Mouse (Mus musculus): ENCODE results near the gene Defb29. TPM values are rescaled to one million over a fixed set of nuclear protein-coding genes. Genes with fewer than 3 reads are reported as not detected.

The Defb29 gene
- total RNA-seq, 4 experiments from 2014 or later = not detected

DNA sequence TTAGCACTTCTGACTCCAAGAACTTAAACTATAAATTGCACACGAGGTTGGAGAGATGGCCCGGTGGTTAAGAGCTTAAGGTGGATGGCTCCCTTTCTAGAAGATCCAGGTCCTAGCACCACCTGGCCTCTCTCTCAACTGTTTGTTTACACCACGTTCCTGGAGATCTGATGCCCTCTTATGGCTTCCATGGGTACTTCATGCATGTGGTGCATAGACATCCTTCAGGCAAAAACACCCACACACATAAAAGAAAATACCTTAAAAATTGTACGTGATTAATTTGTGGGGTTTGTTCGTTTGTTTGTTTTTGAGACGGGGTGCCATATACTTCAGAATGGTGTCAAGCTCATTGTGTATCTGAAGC lies 39.1 kb downstream of the Defb29 start:
- DNase-seq (ENCODE audit: low spot score) = no peak

DNA sequence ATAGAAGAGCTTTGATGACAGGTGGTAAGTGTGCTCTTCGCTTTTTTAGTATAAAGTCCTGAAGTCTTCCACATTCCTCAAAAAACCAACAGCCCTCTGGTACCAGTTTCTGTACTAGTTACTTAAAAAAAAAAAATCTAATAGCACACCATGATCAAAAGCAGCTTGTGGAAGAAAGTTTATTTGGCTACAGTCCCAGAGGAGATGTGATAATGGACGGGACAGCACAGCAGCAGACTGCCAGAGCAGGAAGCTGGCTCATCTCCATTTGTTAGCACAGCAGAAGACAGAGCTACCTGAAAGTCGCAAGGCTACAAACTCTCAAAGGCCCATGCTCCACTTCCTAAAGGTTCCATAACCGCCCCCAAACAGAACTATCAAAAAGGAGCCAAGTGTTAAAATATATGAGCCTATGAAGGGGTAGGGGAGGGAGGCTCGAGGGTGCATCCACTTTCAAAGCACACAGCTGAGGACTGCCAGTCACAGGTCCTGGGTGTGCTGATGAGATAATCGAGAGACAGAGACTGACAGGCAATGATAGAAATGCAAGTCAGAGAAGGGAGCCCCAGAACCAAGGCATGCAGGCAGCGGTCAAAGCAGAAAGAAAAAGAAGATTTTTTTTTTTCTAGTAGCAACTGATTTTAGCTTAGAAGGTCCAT lies 39.6 kb downstream of the Defb29 start:
- no peak for DNase-seq (ENCODE audit: low spot score)

DNA sequence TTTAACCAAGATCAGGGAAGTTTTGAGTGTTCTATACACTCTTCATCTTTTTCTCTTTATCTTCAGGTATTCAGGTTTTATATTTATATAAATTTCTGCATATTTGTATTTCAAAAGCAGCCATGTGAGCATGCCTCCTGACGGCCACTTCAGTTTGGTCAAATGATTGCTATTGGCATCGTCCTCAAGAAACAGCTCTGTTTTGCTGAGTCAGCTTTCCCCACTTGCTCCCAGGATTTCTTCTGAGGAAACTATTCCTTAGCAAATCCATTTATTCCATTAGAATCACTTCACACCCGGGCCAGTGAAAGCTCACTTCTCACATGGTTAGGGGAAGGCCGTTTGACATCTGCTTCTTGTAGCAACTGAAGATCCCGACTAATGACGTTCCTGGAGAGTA lies 41.9 kb downstream of the Defb29 start:
- no peak for DNase-seq (ENCODE audit: low spot score)

DNA sequence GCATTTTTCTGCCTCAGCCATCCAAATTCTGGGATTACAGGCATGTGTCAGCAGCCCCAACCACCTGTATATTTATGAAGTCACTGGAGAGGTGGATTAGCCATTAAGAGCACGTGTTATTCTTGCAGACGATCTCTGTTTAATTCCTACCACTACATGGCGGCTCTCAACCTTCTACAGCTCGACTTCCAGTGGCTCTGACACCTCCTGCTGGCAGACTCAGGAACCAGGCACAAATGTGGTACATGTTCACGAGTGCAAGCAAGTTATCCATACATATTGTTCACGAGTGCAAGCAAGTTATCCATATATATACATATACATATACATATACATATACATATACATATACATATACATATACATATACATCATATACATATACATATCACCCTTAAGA lies 46.7 kb downstream of the Defb29 start:
- no peak for DNase-seq (ENCODE audit: low spot score)

DNA sequence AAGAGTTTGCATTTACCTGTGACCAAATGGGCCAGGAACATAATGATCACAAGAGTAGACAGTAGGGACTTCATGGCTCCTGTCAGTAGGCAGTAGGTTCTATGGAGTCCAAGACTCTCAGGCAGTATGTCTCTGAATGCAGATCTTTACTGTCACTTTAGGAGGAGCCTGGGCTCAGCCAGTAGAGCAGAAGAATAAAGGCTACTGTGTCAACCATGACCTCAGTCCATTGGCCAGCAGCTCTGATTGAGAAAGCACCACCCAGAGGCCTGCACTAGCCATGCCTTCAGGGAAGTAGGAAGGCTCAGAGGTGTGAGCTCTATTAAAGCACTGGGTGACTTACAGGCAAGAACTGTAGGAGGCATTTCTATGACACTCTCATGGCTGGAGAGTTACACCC lies 49.9 kb downstream of the Defb29 start, which contains the start of gene Defb22:
Gene Defb22 (minus strand): TSS at position 101 of the 400 bp plus-strand sequence.
- no peak for DNase-seq (ENCODE audit: low spot score)

Other genes starting within 250 kb of the Defb29 start
- gene Tbc1d20, start 246.3 kb downstream of the Defb29 start, total RNA-seq (2022) = 10 to 100 TPM; 37.1 to 41.9 (median 37.5) TPM
- 10 to 100 TPM; 36.1 to 51.7 (median 47.6) TPM for gene Rbck1, start 207.4 kb downstream of the Defb29 start, total RNA-seq (2022)
- 1 to 10 TPM; 3.3 to 4.2 (median 4.1) TPM for gene Trib3, start 196.1 kb downstream of the Defb29 start, total RNA-seq (2022)
- not detected for gene Nrsn2, start 163.5 kb downstream of the Defb29 start, total RNA-seq (2022)
- gene Sox12, start 142.0 kb downstream of the Defb29 start, total RNA-seq (2022) = 1 to 10 TPM; 5.5 to 8.5 (median 7.0) TPM
- 1 to 10 TPM; 5.8 to 7.6 (median 6.4) TPM for gene Zcchc3, start 125.1 kb downstream of the Defb29 start, total RNA-seq (2022)
- 1 to 10 TPM; 1.5 to 2.9 (median 2.3) TPM for gene 6820408C15Rik, start 124.5 kb downstream of the Defb29 start, total RNA-seq (2022)
- gene Defb23, start 75.5 kb downstream of the Defb29 start, total RNA-seq (2022) = not detected
- gene Defb20, start 63.0 kb downstream of the Defb29 start, total RNA-seq (2022) = not detected
- gene Defb22, start 50.0 kb downstream of the Defb29 start, total RNA-seq (2022) = not detected
- not detected for gene Defb26, start 28.4 kb downstream of the Defb29 start, total RNA-seq (2022)
- not detected for gene Defb28, start 21.8 kb downstream of the Defb29 start, total RNA-seq (2022)
- gene Gm17416, start 29.2 kb upstream of the Defb29 start, total RNA-seq (2022) = not detected
- gene Defb21, start 32.6 kb upstream of the Defb29 start, total RNA-seq (2022) = not detected
- under 1 TPM in 1 of 4 experiments, not detected in 3; 0.81 TPM for gene Defb19, start 40.2 kb upstream of the Defb29 start, total RNA-seq (2022)
- not detected for gene Defb45, start 59.3 kb upstream of the Defb29 start, total RNA-seq (2022)
- not detected for gene Defb36, start 64.2 kb upstream of the Defb29 start, total RNA-seq (2022)
- not detected for gene Defb25, start 83.0 kb upstream of the Defb29 start, total RNA-seq (2022)
- gene Rem1, start 86.9 kb upstream of the Defb29 start, total RNA-seq (2022) = 1 to 10 TPM; 5.1 to 5.6 (median 5.2) TPM
- gene H13, start 129.4 kb upstream of the Defb29 start, total RNA-seq (2022) = 10 to 100 TPM; 34.4 to 36.3 (median 35.1) TPM
- gene Mcts2, start 146.9 kb upstream of the Defb29 start, total RNA-seq (2022) = 10 to 100 TPM; 15.0 to 19.6 (median 16.6) TPM
- gene Id1, start 196.2 kb upstream of the Defb29 start, total RNA-seq (2022) = 10 to 100 TPM; 43.3 to 63.6 (median 58.4) TPM
- gene Cox4i2, start 214.1 kb upstream of the Defb29 start, total RNA-seq (2022) = 10 to 100 TPM; 10.3 to 16.2 (median 12.4) TPM

Data from heart, adult 8-10 months (tissue).